8 mouse cellular contexts compared by ENCODE assay signal in genomic region chr2:31246251-31246971, GRCm38 (mm10). TPM values are rescaled to one million over a fixed set of nuclear protein-coding genes. Genes with fewer than 3 reads are reported as not detected.
A peak's percentile ranks its signal among the peaks of the same experiment; 100 is the strongest.
DNase-seq lines count a peak whose midpoint lies in the region; ATAC-seq lines count a peak whose summit lies in the region.

No protein-coding gene starts in this region.

- peak overlapping the region; percentile 92 for H3K4me2 ChIP-seq in heart, embryonic 16.5 days (ENCODE audit: low read depth, low read length)
- H3K4me2 ChIP-seq in liver, embryonic 12.5 days: peak overlapping the region; percentile 73

- no peaks in the 10 kb centered on the region for H3K9me3 ChIP-seq in heart, embryonic 10.5 days
- no peaks in the 10 kb centered on the region for H3K9me3 ChIP-seq in heart, embryonic 16.5 days (replicated peaks; ENCODE audit: control insufficient read depth, low read length)
- H3K9me3 ChIP-seq in liver, embryonic 12.5 days (replicated peaks): no peaks in the 10 kb centered on the region

- H3K9ac ChIP-seq in heart, embryonic 16.5 days (ENCODE audit: low read length): peak overlapping the region; percentile 88
- peak overlapping the region; percentile 53 for H3K9ac ChIP-seq in liver, embryonic 12.5 days

- WGBS in heart, embryonic 10.5 days: under 1% methylated on average over 41 of the region's 41 CpGs
- 2% methylated on average over 40 of the region's 41 CpGs for WGBS in heart, embryonic 16.5 days
- 5% methylated on average over 33 of the region's 41 CpGs for WGBS in liver, embryonic 12.5 days (ENCODE audit: insufficient replicate concordance)

- H3K27me3 ChIP-seq in heart, embryonic 10.5 days (ENCODE audit: insufficient read depth, poor library complexity, severe bottlenecking): peaks cover 26% of the 10 kb centered on the region
- peaks cover 2% of the 10 kb centered on the region; the same call in 1 of the 2 replicates for H3K27me3 ChIP-seq in heart, embryonic 16.5 days (ENCODE audit: control insufficient read depth, insufficient read depth, low read length)
- H3K27me3 ChIP-seq in liver, embryonic 12.5 days (replicated peaks): peaks cover 85% of the 10 kb centered on the region

- peaks cover 81% of the 10 kb centered on the region for H3K4me1 ChIP-seq in heart, embryonic 10.5 days
- peaks cover 43% of the 10 kb centered on the region for H3K4me1 ChIP-seq in heart, embryonic 16.5 days (ENCODE audit: control insufficient read depth, insufficient read depth, low read length)
- peaks cover 19% of the 10 kb centered on the region for H3K4me1 ChIP-seq in liver, embryonic 12.5 days

- H3K27ac ChIP-seq in heart, embryonic 10.5 days: peak overlapping the region; percentile 96
- peak overlapping the region; percentile 82 for H3K27ac ChIP-seq in heart, embryonic 16.5 days (ENCODE audit: low read length)
- H3K27ac ChIP-seq in liver, embryonic 12.5 days: no peak overlapping the region

- DNase-seq in heart, embryonic 10.5 days (ENCODE audit: low spot score): no peak
- no peak for DNase-seq in heart, adult 11 months
- peak; percentile 47 for DNase-seq in CD4-positive helper T cell, adult 2 months (ENCODE audit: low read depth, low spot score)
- DNase-seq in cerebellum, adult 9-11 months: peak; percentile 77
- peak; percentile 69 to 73 for DNase-seq in right cerebral cortex, postnatal 10 days (ENCODE audit: low spot score in 2 of 2)
- DNase-seq in spleen, adult 12 weeks (ENCODE audit: low spot score): no peak

- peak; percentile 11 for ATAC-seq in heart, embryonic 16.5 days (replicated peaks; ENCODE audit: extremely low read depth, insufficient read depth, low FRiP score)
- no peak for ATAC-seq in liver, embryonic 12.5 days

- peak overlapping the region; percentile 91 for H3K4me3 ChIP-seq in heart, embryonic 10.5 days
- peak overlapping the region; percentile 88 for H3K4me3 ChIP-seq in heart, embryonic 16.5 days (ENCODE audit: low read length)
- peak overlapping the region; percentile 58 for H3K4me3 ChIP-seq in liver, embryonic 12.5 days

- peaks cover 16% of the 10 kb centered on the region; the same call in 1 of the 2 replicates for H3K36me3 ChIP-seq in heart, embryonic 10.5 days
- no peaks in the 10 kb centered on the region for H3K36me3 ChIP-seq in heart, embryonic 16.5 days (ENCODE audit: control insufficient read depth, insufficient read depth)
- H3K36me3 ChIP-seq in liver, embryonic 12.5 days: no peaks in the 10 kb centered on the region

RNA-seq across cellular contexts. Expression of gene Ncs1, which starts 0.8 kb away (rescaled TPM):
- polyA plus RNA-seq in heart, embryonic 10.5 days (2016; fragmentation: Nextera tagmentation; extraction: Ambion mirVana): 44.7 and 51.8 TPM in 2 replicates
- polyA plus RNA-seq in heart, embryonic 16.5 days (2015; fragmentation: Nextera tagmentation; extraction: Ambion mirVana): 29.4 and 32.1 TPM in 2 replicates
- 4.3 and 4.5 TPM in 2 replicates for polyA plus RNA-seq in liver, embryonic 12.5 days (2016; fragmentation: Nextera tagmentation; extraction: Ambion mirVana)

Comparison
In these comparisons a context has a peak if more than half of its experiments do, and no peak if none do; other contexts are left out.
1. DNase-seq: peak in CD4-positive helper T cell, adult 2 months (single experiment), cerebellum, adult 9-11 months (single experiment) and right cerebral cortex, postnatal 10 days (2 of 2); none in heart, embryonic 10.5 days (single experiment), heart, adult 11 months (single experiment) and spleen, adult 12 weeks (single experiment).
2. Peak in every context shown above with its lines, with median percentiles within 50 percentile points of each other: H3K4me3 ChIP-seq.